Comparison of ENCODE assay signal across 26 mouse cellular contexts in genomic region chr3:9103456-9103855, GRCm38 (mm10).
"Had no signal": no experiment of that assay in that cellular context is flagged by ENCODE, and none has a peak within 500 bp of the region (broad histone marks: within the 10 kb centered on the region; RNA-seq: fewer than 3 reads in every experiment).

No protein-coding gene starts in this region.

- H3K27me3 ChIP-seq: embryonic facial prominence, embryonic 12.5 days; embryonic facial prominence, embryonic 13.5 days; forebrain, embryonic 12.5 days; forebrain, embryonic 13.5 days; forebrain, embryonic 15.5 days had no signal

- H3K9me3 ChIP-seq: embryonic facial prominence, embryonic 12.5 days; embryonic facial prominence, embryonic 13.5 days; forebrain, embryonic 10.5 days; forebrain, embryonic 12.5 days; forebrain, embryonic 13.5 days; forebrain, embryonic 15.5 days; heart, embryonic 10.5 days had no signal

- H3K9ac ChIP-seq: embryonic facial prominence, embryonic 12.5 days; embryonic facial prominence, embryonic 13.5 days; forebrain, embryonic 12.5 days; forebrain, embryonic 13.5 days; forebrain, embryonic 15.5 days; forebrain, postnatal 0 days had no signal

- H3K27ac ChIP-seq: embryonic facial prominence, embryonic 12.5 days; embryonic facial prominence, embryonic 13.5 days; forebrain, embryonic 10.5 days; forebrain, embryonic 12.5 days; forebrain, embryonic 13.5 days; forebrain, embryonic 15.5 days; gastrocnemius, adult 2 months; heart, adult 2 months; heart, embryonic 10.5 days had no signal

- H3K4me2 ChIP-seq: embryonic facial prominence, embryonic 12.5 days; embryonic facial prominence, embryonic 13.5 days; forebrain, embryonic 12.5 days; forebrain, embryonic 13.5 days; forebrain, embryonic 15.5 days; heart, embryonic 11.5 days had no signal

- H3K36me3 ChIP-seq: embryonic facial prominence, embryonic 12.5 days; embryonic facial prominence, embryonic 13.5 days; forebrain, embryonic 10.5 days; forebrain, embryonic 12.5 days; forebrain, embryonic 15.5 days; heart, embryonic 10.5 days had no signal

- H3K4me3 ChIP-seq: embryonic facial prominence, embryonic 12.5 days; embryonic facial prominence, embryonic 13.5 days; erythroblast, embryonic 14.5 days; forebrain, embryonic 10.5 days; forebrain, embryonic 12.5 days; forebrain, embryonic 13.5 days; forebrain, embryonic 15.5 days; gastrocnemius, adult 2 months; heart, adult 2 months; heart, embryonic 10.5 days had no signal

- DNase-seq: cerebellum, adult 9-10 months; cerebellum, adult 9-11 months; cerebellum, postnatal 10 days; cerebellum, postnatal 14 days; cerebellum, postnatal 25 days; cerebellum, postnatal 36 days; embryo, embryonic 11 days; forebrain, postnatal 0 days; gastrocnemius, adult 2 months; gastrocnemius, postnatal 10 days; gastrocnemius, postnatal 14 days; gastrocnemius, postnatal 25 days; gastrocnemius, postnatal 36 days; heart, adult 11 months; heart, adult 18-20 months; heart, adult 2 months had no signal

- H3K4me1 ChIP-seq: embryonic facial prominence, embryonic 12.5 days; embryonic facial prominence, embryonic 13.5 days; forebrain, embryonic 10.5 days; forebrain, embryonic 12.5 days; forebrain, embryonic 13.5 days; forebrain, embryonic 15.5 days had no signal

- ATAC-seq: forebrain, embryonic 13.5 days; forebrain, embryonic 14.5 days; forebrain, embryonic 15.5 days; forebrain, postnatal 0 days had no signal
